Mouse (Mus musculus) testis, adult 2 months (tissue): ENCODE data around the gene Cacna1a.

Source experiments
- CTCF ChIP-seq: fragments of 200-500 bp; IDR thresholded peaks from 2 replicates; pipeline ENCODE4 v1.5.1; 2012; ENCODE audit warnings: low read depth, mild to moderate bottlenecking, inconsistent platforms, low read length, moderate library complexity; ENCODE audit not compliant: control insufficient read depth, insufficient read depth, insufficient replicate concordance
- POLR2A ChIP-seq: fragments of 200-500 bp; IDR thresholded peaks from 2 replicates; pipeline ENCODE4 v1.6.1; 2012; ENCODE audit warnings: low read depth, mild to moderate bottlenecking, inconsistent platforms, low read length, moderate library complexity; ENCODE audit not compliant: control insufficient read depth

GRCm38 (mm10) chr8:84635397-84636050 is 247.3 kb downstream of the Cacna1a start:
- no peak for TF ChIP-seq CTCF
- TF ChIP-seq POLR2A = no peak
